Mouse (Mus musculus): Measurements from ENCODE around the gene Rnf103.
"Not testable (repeated sequence)": the region's sequence is repeated elsewhere in the genome, so short reads cannot be mapped to it uniquely, and the experiment has no call there.

Gene Rnf103

DNA sequence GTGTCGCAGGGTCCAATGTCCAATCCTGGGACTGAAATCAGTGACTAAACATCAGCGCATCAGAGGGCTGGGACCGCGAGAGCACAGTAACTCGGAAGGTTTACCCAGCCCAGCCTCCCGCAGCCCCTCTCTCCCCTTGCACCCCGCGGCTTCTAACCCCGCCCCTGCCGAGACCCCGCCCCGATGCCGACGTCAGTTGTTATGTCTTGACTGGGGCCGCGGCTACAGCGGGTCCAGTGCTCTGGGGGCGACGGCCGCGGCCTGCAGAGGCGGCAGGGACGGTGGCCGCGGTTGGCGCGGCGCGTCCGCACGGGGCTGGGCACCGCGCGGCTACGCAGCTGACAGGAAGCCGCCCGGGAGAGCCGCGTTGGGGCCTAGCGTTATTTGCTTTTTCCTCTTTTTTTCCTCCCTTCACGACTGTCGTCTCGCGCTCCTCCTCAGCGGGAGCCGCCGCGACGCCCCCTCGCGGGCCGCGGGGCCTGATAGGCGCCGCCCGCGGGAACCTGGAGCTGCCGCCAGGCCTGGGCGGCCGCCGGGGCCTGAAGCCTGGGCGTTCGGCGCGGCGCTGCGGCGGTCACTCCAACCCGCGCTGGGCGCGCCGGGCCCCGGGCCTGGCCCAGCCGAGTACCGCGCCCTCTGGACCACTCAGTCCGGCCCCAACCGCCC, at the start of gene Rnf103:
Rnf103 (plus strand) TSS at position 220 of the 666 bp plus-strand sequence.
- DNase-seq, result peak; percentile 87 to 89

DNA sequence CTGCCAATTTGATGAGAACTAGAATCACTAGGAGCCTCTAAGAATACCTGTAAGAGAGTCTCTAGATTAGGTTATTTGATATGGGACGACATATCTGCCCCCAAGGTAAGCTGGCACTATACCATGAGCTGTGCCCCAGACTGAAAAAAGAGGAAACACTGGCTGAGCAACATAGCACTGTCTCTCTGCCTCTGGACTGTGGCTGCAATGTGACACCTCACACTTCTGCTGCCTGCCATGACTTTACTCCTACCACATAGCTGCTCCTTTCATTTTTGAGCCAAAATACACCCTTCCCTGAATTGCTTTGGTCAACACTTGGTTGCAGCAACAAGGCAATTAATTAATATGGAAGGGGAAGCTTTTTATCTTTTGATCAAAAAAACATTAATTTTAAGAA, 48.9 kb upstream of the Rnf103 start:
- no peak for DNase-seq

DNA sequence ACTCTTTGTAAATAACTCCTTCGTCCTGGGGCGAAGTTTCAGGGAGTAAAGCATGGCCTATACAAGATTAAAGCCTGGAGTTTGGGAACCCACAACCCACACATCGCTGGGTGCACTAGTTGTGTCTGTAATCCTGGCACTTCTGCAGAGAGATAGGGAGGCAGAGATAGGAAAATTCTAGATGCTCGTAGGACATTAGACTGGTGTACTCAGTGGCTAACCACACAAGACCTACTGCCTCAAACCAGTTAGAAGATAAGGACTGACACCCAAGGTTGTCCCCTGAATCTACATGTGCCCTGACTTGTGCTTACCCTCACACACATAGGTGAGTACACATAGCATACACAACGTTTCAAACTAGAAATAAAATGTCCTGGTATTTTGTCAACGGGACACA, 48.1 kb upstream of the Rnf103 start:
- no peak for DNase-seq

DNA sequence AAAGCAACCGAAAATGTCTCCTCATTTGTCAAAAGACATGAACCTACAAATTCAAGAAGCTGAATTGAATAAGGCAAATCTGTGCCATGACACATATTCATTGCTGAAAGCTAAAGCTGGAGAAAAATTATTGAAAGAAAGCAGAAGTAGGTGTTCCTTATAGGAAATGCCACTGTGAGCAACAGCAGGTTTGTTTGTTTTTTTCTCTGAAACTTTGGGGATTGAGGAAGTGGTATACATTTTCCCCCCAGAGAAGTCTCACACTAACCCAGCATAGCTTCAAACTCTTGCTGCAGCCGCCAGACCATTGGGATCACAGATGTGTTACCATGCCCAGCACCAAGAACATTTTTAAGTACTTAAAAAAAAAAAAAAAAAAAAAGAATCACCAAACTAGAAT, 40.9 kb upstream of the Rnf103 start:
- DNase-seq, result no peak

DNA sequence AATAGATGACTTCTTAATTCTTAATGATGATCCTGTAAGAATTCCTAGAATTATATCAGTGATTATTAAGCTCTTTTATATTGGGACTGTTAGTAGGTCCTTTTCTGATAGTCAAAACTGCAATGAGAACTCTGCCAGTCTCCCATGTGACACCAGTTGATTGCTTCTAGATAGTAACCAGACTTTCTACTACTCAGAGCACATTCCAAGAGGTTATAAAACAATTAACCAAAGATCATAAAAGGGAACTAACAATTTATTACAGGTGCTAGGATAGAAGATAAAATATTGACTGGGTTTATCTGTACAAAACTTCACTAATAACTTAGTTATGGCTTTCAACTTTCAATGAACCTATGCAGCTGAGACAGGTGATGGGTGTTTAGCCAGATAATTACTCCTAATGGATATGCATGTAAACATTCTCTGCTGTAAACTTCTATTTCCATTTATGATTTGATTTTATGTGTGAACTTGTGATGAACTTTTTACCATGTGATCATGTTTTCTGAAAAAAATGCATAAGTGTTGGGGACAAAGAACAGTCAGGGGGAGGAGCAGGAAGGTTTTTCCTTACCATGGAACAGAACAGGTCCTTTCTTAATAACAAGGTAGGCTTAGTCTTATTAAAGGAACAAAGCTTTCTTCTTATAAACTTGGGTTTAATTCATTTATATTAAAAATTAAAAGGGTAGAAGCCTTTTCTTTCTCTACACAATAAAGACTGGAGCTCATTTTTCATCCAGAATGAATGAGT, 39.5 kb upstream of the Rnf103 start:
- DNase-seq, result not testable (repeated sequence)

DNA sequence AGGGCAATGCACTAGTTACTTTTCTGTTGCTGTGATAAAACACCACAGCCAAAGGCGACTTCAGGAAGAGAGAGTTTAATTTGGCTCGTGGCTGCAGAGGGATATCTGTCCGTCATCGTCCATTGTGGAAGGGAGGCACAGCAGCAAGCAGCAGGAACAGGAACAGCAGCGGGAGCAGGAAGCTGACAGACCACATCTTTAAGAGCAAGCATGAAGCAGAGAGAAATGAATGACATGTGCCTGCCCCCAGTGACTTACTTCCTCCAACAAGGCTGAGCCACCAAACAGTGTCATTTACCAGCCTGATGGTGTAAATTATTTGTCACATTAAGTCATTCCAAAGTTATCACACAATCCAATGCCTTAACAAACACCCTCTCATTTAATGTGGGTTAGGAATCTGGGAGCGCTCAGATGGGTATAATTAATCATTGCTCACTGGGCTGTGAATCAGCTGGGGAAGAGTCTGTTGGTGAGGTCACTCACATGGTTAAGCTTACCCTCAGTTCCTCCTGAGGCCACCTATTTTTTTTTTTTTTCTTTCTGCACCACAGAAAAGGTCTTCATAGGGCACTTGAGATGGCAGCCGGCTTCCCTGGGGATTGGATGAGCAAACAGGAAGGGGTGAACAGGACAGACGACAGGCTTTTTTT, 35.6 kb upstream of the Rnf103 start:
- DNase-seq, result no peak

DNA sequence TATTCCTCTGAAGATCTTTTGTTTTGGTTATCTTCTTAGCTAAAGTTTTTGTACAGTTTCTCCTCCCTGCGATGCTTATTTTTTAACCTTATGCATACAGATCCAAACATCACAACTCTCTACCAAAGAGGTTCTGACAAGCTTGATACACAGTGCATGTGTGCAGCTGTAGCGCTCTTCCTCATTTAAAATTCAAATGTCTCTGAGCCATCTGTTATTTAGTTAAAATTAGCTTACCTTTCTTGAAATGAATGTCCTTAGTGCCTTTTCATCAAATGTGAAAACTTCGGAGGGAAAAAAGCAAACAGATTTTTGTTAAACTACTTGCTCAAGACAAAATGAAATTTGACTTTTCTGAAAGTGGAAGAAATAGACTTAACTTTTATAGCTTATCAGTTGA, 28.5 kb upstream of the Rnf103 start:
- no peak for DNase-seq

DNA sequence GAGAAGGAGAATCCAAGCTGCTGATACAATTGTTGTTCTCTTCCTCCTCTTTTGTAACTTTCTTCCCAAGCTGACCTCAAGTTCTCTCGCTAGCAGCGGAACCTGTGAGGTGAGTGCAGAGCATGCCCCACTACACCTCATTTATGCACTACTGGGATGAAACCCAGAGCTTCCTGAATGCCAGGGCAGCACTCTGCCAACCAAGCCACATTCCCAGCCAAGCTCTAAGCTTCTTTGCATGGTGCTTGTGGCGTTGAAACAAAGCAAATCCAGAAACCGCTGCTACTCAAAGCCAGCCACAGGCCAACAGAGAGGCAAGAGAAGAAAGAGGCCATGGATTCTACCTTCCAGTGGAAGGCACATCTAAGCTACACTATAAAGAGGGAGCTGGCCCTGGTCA, 25.9 kb upstream of the Rnf103 start:
- no peak for DNase-seq

DNA sequence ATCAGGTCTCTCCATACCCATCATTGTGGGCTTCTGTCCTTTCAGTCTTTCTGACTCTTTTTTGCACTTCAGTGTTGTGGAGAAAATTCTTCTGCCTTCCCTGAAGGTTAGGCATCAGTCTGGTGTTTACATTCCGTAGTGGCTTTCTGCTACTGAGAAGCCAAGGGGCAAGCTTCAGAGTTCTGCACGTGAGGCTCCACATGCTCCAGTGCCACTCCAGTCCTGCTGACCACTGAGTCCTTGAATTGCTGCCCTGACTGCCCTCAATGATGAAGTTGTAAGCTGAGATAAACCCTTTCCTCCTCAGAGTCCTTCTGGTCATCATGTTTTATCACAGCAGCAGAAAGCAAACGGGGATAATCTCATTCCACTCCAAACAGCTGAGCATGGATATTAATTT, 24.4 kb upstream of the Rnf103 start:
- no peak for DNase-seq

DNA sequence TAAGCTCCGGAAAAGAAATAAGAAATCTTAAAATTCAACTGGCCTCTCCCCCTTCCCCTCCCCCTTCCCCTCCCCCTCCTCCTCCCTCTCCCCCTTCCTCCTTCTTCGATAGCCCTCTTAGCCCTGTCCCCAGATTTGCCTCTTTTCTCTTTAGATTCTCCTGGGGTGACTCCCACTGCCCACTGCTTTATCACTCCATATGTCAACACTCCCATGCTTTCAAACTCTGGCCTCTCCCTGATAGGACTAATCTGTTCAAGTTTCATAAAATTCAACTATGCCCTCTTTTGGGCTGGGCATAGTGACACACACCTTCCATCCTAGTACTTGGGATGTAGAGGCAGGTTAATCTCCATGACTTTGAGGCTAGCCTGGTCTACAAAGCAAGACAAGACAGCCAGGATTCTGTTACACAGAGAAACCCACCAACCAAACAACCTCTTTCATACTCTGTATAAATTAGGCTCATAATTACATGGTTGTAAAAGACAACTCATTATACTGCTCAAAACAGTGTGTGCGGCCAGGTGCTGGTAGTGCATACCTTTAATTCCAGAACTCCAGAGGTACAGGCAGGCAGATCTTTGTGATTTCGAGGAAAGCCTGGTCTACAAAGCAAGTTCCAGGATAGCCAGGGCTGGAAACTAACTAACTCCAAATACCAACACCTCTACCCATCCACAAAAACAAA, 21.7 kb upstream of the Rnf103 start:
- DNase-seq, result no peak

DNA sequence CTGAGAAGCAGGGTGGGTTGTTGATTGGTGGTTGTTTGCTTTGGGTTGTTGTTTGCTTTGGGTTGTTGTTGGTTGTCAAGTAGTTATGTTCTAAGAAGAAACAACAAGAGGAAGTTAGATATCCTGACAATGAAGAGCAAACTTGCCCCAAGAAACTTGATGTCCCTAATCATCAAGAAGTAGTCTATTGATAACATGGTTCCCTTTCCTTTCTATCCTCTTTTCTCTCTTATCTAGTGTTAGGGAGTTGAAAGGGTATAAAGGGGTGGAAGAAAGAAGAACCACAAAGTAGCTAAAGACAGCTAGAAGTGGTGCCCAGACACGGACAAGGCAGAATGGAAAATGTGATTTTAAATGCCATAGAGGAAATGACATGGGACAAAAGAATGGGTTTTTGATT, 20.9 kb upstream of the Rnf103 start:
- no peak for DNase-seq

DNA sequence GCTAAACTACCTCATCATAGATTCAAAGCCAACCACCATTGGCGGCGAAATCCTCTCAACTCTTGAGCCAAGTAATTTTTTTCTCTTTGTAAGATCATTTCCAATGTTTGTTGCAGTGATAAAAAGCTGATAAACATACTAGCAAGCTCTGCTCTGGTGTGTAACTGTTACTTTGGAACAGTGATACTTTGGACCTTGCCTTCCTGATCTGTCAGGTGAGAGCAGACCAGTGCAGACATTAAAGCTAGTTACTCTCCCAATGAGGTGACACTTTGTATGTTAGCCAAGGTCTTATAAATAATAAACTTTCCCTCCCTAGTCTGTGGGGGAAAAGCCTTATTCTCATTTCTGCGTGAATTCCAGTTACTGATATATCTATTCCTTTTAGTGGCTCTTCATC, 18.1 kb upstream of the Rnf103 start:
- DNase-seq, result no peak

DNA sequence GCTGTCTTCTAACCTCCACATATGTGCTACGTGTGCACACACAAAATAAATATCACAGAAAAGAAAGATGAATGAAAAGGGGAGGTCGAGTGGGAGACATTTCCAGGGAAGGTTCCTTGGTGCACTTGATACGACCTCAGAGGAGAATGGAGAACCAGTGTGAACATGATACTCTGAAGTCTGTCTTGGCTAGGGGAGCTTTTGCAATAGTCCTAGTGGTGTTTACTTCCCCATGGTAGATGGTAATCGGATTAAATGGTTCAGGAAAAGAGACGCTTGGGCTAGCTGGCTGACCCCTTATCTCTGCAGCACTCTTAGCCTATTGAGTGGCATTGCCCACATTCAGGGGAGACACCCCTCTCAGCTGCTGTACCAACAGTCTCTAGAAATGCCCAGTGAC, 16.9 kb upstream of the Rnf103 start:
- DNase-seq, result no peak

DNA sequence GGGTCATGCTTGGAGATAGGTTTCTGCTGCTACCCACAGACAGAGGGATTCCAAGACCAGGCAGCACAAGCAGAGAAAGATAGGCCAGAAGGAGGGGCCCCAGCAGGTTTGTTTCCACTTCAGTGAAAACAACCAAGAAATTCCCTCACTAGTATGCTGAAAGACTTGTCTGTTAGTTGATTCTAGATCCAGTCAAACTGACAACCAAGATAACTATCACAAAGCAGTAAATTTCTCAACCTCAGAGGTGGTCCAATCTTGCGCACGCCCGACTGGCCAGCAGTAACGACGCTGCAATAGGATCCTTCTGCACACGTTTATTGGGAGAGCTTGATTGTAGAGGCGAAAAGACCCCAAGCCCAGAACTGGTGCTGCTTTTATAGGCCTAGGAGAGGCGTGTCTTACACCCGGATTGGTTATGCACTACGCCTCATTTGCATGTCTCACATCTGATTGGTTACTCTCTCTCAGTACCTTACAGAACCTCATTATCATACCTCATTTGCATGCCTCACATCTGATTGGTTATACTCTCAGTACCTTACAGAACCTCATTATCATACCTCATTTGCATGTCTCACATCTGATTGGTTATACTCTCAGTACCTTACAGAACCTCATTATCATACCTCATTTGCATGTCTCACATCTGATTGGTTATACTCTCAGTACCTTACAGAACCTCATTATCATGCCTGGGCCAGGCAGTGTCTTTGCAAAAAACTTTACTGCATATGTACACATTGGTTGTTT, 14.7 kb upstream of the Rnf103 start:
- DNase-seq, result not testable (repeated sequence)

DNA sequence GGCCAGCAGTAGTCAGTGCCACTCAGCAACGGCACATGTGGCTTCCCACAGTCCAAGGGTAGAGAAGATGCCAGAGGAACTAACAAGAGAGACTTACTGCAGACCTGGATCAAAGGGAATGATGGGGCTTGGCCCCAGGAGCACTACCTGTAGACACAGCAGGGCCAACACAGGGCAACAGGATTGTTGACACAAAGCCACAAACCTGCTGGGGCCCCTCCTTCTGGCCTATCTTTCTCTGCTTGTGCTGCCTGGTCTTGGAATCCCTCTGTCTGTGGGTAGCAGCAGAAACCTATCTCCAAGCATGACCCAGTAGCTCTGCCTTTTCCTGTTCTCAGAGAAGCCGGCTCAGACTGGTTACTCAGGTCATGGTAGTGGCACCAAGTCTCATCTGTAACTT, 14.1 kb upstream of the Rnf103 start:
- DNase-seq, result not testable (repeated sequence)

DNA sequence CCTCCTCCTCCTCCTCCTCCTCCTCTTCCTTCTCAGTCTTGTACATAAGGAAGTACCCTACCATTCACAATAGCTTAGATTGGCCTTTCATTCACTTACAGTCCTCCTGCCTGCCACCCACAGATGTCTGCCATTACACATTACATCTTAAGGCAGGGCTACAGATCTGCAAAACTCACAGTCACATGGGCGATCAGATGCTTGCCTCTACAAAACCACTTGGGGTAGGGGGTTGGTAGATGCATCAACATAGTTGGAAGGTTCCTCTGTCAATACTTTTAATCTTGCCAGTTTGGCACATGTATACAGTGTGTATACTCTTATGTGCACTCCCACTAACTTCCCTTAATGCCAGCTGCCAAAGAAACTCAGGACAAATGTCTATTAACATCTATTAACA, 13.6 kb upstream of the Rnf103 start:
- DNase-seq, result no peak

DNA sequence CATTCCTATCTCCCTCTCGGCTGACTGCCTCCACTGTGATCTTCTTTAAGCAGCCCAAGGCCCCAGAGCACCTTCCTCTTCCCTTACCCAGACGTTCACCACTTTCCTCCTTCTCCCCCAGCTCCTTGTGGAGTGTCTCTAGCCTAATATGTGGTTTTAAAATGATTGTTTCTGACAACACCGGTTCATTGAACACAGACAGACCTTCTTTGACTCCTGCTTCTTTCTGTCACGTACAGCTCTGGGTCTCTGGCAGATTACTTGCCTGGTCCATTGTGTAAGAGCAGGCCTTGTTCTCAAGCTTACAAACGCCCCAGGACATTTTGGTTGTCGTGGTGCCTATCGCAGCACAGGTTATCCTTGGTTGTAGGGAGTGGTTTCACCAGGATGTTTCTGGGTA, 12.6 kb upstream of the Rnf103 start:
- DNase-seq, result no peak

DNA sequence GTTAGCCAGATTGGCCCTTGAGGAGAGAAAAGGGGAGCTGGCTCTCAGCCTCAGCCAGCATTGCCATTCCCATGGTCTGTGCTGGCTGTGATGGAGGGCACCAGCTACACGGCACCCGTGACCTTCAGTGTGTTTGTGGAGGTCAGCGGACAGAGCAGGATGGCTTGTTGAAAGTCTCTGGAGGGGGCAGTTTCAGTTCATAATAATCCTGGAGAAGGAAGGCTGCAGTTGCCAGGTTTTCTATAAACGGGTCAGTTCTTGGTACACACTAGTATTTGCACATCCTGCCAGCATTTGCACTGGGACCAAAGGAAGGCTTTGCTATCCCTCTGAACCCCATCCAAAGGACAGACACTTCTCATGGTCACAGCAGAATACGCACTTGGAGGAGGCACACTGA, 8.4 kb upstream of the Rnf103 start:
- no peak for DNase-seq

DNA sequence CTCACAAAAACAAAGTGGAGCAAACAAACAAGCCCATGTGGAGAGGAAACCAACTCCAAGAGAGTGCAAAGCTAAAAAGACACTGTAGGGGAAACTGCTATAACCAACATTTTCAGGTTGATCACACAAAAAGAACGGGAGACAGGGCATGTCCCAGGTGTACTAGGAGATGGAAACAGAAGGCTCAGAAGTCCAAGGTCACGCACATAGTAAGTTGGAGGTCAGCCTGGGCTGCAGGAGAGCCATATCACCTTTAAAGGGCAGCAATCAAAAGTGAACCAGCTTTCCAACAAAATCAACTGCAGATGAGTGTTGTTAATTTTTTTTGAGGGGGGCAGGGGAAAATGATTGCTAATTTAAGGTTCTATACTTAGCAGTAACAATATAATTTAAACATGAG, 7.5 kb upstream of the Rnf103 start:
- DNase-seq, result no peak

DNA sequence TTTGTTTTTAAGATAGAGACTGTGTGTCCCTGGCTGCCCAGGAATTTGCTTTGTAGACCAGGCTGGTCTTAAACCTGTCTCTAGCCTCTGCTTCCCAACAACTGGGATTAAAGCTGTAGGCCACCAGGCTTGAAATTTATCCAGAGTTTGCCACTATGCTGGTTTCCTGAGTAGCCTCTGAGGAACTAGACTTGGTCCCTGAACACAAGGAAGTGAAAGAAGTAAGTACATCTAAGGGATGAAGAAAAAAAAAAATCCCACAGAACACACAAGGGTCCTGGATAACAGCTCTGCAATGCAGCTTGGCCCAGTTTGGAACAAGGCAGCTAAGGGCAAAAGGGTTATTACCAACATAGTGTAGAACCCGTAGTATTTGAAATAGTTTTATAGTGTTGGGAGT, 6.8 kb upstream of the Rnf103 start:
- no peak for DNase-seq

DNA sequence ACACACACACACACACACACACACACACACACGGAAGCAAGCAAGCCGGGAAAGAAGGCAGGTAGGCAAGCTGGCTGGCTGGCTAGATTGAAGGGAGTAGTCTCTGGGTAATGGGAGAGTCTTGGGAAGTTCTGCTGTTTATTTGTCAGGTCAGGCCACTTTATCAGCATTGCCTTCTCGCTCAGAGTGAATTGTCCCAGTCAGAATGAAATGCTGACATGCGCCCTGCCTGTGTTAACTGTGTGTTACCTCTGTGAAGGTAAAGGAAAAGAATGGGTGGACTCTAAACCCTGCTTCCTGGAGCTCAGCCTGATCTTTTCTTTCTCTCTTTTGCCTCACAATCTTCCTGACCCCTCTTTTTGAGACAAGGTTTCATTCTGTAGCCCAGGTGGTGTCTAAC, 5.7 kb upstream of the Rnf103 start:
- DNase-seq, result no peak

DNA sequence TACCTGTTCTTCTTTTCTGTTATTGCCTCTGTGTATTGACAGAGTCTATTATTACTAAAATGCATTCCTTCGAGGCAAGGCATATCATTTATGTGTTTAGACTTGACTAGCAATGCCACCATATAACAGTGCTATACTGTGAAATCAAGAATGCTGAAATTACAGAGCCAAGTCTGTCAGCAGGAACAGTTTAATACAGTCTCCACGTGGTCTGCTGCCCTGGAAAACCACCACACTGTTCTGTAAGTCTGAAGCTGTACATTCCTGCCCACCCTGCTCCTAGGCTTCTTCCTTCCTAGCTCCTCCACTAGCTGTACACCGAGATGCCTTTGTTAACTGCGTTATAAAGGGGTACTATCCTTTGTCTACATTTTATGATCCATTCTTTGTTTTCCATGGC, 1.6 kb upstream of the Rnf103 start:
- no peak for DNase-seq

Data from thymus, adult 18-20 months (tissue).